Comparison of ENCODE assay signal across 8 mouse cellular contexts in the genomic region with DNA sequence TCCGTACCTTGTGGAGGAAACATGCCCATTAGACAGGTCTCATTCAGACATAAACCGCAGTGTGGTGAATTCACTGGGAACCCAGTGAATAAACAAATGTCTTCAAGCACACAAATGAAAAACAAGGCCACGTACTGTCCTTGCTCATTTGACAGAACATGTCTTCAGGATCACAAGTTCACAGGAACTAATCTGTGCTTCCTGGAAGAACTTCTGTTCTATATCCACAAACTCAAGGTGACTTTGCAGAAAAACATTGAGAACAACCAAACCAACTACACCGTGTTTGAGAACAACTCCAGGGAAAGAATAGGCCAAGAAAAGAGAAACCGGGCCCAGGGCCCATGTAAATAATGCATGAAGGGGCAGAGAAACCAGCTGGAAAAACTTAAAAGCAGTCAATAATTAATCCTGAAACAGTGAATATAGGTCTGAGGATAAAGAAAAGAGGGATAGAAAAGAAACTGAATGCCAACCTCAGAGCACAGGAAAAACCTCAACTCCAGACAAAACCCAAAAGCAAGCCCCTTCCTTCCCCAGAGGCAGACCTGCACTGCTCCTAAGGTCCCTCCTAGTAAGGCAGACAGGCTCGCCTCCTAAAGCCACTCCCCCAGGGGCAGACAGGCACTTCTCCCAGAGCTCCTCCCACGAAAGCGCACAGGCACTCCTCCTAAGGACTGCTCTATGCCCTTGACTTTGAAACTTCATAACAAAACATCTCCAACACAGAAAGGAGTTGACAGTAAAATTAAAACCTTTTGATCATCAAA. TPM values are rescaled to one million over a fixed set of nuclear protein-coding genes. Genes with fewer than 3 reads are reported as not detected.
DNase-seq lines count a peak whose midpoint lies in the region; ATAC-seq lines count a peak whose summit lies in the region.

No protein-coding gene starts in this region.

- no peak for ATAC-seq in cerebellum, adult (ENCODE audit: insufficient number of reproducible peaks, low FRiP score, low TSS enrichment)

- intact Hi-C loops in gastrocnemius, postnatal 36 days (cut with DNase I): no loop called here

- DNase-seq in gastrocnemius, postnatal 25 days: peak; percentile 31
- no peak for DNase-seq in gastrocnemius, postnatal 36 days
- peak; percentile 86 for DNase-seq in adrenal gland, postnatal 14 days
- peak; percentile 41 to 42 for DNase-seq in heart, adult 9 months (ENCODE audit: low spot score in 2 of 2)
- DNase-seq in kidney, postnatal 25 days: peak; percentile 82 to 93
- DNase-seq in ovary, postnatal 14 days (ENCODE audit: low spot score): peak; percentile 37
- DNase-seq in adipocyte (ENCODE audit: low spot score): no peak

RNA-seq across cellular contexts. Expression of a gene that starts 44.2 kb away (rescaled TPM):
- 10 to 100 TPM; 17.0 to 17.6 TPM for total RNA-seq in gastrocnemius, postnatal 25 days (2021)
- 10 to 100 TPM; 15.1 to 18.7 TPM for total RNA-seq in gastrocnemius, postnatal 36 days (2021)
- total RNA-seq in adrenal gland, postnatal 14 days (2021): 43.2 and 51.3 TPM in 2 replicates

Comparison
In these comparisons a context has a peak if more than half of its experiments do, and no peak if none do; other contexts are left out.
1. DNase-seq: peak in gastrocnemius, postnatal 25 days (single experiment), adrenal gland, postnatal 14 days (single experiment), heart, adult 9 months (2 of 2), kidney, postnatal 25 days (2 of 2) and ovary, postnatal 14 days (single experiment); none in gastrocnemius, postnatal 36 days (0 of 2) and adipocyte (single experiment).